ENCODE assay signal across 11 mouse cellular contexts in the genomic region with DNA sequence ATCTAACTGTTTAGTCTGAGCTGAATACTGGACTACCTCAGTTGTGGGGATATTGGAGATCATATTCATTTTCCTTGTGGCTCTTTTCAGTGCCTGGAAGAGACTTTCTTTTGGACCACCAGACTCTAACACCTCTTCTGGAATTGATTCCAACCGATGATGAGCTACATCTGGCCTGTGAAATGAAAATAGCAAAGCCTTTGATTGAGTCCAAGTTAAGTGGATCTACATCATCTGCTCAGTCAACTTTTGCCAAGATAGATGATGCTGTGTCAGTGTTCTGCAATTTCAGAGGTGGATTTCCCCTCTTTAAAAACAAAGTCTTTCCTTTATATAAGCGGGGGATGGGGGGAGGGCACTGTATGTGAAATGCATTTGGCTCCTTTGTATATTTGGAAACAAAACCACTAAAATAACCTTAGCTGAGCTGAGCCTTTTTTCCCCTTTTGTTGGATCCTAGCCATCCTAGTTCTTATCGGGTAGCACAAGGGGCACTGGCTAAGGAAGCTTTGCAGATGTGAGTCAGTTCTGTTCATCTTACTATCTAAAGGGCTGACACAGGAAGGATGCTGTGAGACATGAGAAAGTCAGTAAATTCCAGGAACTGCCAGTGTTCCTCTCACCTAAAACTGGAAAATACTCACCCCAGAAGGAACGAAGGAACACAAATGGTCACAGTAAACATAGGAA.
DNase-seq lines count a peak whose midpoint lies in the region; TF ChIP-seq lines count a peak whose summit lies in the region.
"Had no signal": no experiment of that assay in that cellular context is flagged by ENCODE, and none has a peak within 500 bp of the region (broad histone marks: within the 10 kb centered on the region; RNA-seq: fewer than 3 reads in every experiment).

No protein-coding gene starts in this region.

- no peak for TF ChIP-seq POLR2A in brain, embryonic 14.5 days (IDR thresholded peaks at IDR 0.05; ENCODE audit: borderline replicate concordance, extremely low read depth, insufficient read depth, insufficient read length, poor library complexity, severe bottlenecking)

- intact Hi-C loops in left cerebral cortex, postnatal 4 days (cut with DNase I), result no loop called here
- intact Hi-C loops in left cerebral cortex, postnatal 25 days (cut with DNase I), result loop anchor here (5.0 kb wide), 1 partner anchor 250 kb away; no protein-coding TSS in a partner anchor

- TF ChIP-seq CTCF in brain, embryonic 14.5 days (IDR thresholded peaks at IDR 0.05; ENCODE audit: borderline replicate concordance, extremely low read depth, insufficient read depth, insufficient read length), result no peak

- DNase-seq in frontal cortex, adult 2 months (ENCODE audit: extremely low spot score in 1 of 2, low spot score in 1 of 2), result peak; percentile 4 to 62
- no peak for DNase-seq in frontal cortex, postnatal 25 days (ENCODE audit: low spot score in 2 of 2)
- peak; percentile 27 for DNase-seq in left cerebral cortex, adult 9 months (ENCODE audit: low spot score in 2 of 2)
- DNase-seq in left cerebral cortex, postnatal 4 days, result no peak
- peak; percentile 79 for DNase-seq in brain, embryonic 14.5 days (ENCODE audit: low read depth)
- DNase-seq in left cerebral cortex, postnatal 25 days (ENCODE audit: low spot score in 2 of 2), result peak; percentile 3 to 70
- no peak for DNase-seq in c-Kit-positive CD71-positive TER-119-positive erythroid progenitor cells, embryonic 14.5 days (ENCODE audit: low spot score)
- DNase-seq in spleen, adult 18-20 months, result no peak
- DNase-seq: adrenal gland, adult 8-10 months; heart, adult 11 months; midbrain, embryonic 14.5 days had no signal

Comparison
In these comparisons a context has a peak if more than half of its experiments do, and no peak if none do; other contexts are left out.
1. DNase-seq: peak in frontal cortex, adult 2 months (2 of 2), left cerebral cortex, adult 9 months (2 of 2), brain, embryonic 14.5 days (single experiment) and left cerebral cortex, postnatal 25 days (2 of 2); none in frontal cortex, postnatal 25 days (0 of 2), left cerebral cortex, postnatal 4 days (single experiment), c-Kit-positive CD71-positive TER-119-positive erythroid progenitor cells, embryonic 14.5 days (single experiment) and spleen, adult 18-20 months (0 of 2).